Mouse (Mus musculus): ENCODE measurements around the gene Fiz1. TPM values are rescaled to one million over a fixed set of nuclear protein-coding genes. Genes with fewer than 3 reads are reported as not detected.

Fiz1 gene
- polyA plus RNA-seq, 2 experiments = 37.5 to 42.4 TPM

DNA sequence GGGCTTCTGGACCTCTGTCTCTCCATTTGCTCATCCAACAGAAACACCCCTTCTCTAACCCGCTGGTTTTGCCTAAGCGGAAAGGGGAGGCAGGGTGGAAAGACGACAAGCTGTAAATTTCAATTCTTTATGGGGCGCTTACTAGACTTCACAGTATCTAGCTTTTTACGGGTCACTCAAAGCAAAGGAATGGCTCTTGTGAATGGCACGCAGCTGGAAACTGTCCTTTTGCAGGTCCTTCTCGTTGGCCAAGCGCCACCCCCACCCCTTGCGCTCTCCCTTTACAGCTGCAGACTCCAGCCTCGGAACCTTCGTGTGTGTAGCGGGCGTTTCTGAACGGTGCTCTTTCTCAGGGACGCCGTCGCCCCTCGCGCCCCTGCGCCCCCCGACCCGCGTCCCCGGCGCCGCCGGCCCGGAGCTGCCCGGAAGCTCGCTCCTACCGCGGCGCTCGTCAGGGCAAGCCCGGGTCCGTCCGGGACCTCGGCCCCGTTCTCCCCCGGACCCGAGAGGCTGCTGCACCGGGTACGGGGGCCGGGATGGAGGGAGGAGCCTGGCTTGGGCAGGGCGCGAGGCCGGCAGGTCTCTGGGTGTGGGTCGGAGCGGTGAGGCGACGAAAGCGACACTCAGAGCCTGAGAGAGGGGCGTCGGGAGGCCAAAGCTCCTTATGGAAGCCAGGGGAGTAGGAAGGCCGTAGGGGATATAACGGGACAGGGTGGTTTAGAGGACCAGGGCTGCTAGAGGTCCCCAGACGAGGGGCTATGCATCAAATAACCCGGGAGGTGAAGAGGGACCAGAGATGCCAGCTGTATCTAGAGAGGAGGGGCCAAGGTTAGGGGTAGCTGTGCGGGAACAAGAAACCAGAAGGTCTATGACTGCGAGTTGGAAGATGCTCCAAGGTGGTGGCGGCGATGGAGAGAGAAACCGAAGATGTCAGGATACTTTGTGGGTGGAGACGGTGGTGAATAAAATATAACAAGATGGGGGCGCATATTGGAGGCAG is 37.0 kb upstream of the Fiz1 start, which contains the start of gene Zfp580:
Zfp580 (plus strand) TSS at position 346 of the 1,000 bp plus-strand sequence.
- peak within 1 kb of the TSS; percentile 92 for H3K9ac ChIP-seq (ENCODE audit: low read depth, low read length, severe bottlenecking)
- 2% methylated on average over 63 of the region's 65 CpGs for WGBS
- ATAC-seq (ENCODE audit: low FRiP score, low read depth) = peak; percentile 84
- H3K36me3 ChIP-seq (ENCODE audit: control insufficient read depth, insufficient read depth, low read length) = no peaks in the 10 kb centered on the region
- H3K4me3 ChIP-seq (replicated peaks; ENCODE audit: low read length) = peak within 1 kb of the TSS; percentile 81
- no peaks in the 10 kb centered on the region for H3K9me3 ChIP-seq (ENCODE audit: control insufficient read depth, low read length)
- H3K27me3 ChIP-seq (ENCODE audit: control insufficient read depth, insufficient read depth, low read length) = peaks cover 48% of the 10 kb centered on the region
- 0 out of 2 replicates have a peak, but pooled peaks have one; percentile 34 for TF ChIP-seq POLR2A (IDR thresholded peaks at IDR 0.05; ENCODE audit: borderline replicate concordance, extremely low read depth, insufficient read depth, insufficient read length)
- H3K4me1 ChIP-seq (ENCODE audit: control insufficient read depth, insufficient read depth, low read length) = peaks cover 34% of the 10 kb centered on the region
- peak within 1 kb of the TSS; percentile 94 for H3K4me2 ChIP-seq (replicated peaks; ENCODE audit: low read depth, low read length, severe bottlenecking)
- peak within 1 kb of the TSS; percentile 53 for H3K27ac ChIP-seq (replicated peaks; ENCODE audit: low read depth, low read length)
- DNase-seq (ENCODE audit: low spot score) = peak; percentile 57

DNA sequence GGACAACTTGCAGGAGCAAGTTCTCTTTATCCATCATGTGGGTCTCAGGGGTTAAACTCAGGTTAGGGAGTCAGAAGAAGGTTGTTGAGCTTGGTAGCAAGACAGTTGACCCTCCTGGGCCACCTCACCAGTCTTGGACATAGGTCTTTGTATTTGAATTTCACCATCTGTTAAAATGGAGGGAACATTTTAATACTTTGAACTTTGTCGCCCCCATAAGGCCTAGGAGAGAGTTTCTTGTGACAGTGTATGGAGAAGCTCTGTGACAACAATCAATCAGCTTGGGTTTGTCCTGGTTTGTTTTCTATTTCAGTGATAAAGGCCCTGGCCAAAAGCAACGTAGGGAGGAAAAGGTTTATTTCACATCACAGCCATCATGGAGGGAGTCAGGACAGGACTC is 32.8 kb upstream of the Fiz1 start:
- DNase-seq (ENCODE audit: low spot score) (peak; percentile 34), ATAC-seq (ENCODE audit: low FRiP score, low read depth) (no peak)
- TF ChIP-seq POLR2A (IDR thresholded peaks at IDR 0.05; ENCODE audit: borderline replicate concordance, extremely low read depth, insufficient read depth, insufficient read length) = no peak
- no peak overlapping the region for H3K4me2 ChIP-seq (replicated peaks; ENCODE audit: low read depth, low read length, severe bottlenecking)
- no peaks in the 10 kb centered on the region for H3K9me3 ChIP-seq (ENCODE audit: control insufficient read depth, low read length)
- WGBS = 22% methylated on average over 2 of the region's 2 CpGs
- peaks cover 11% of the 10 kb centered on the region for H3K4me1 ChIP-seq (ENCODE audit: control insufficient read depth, insufficient read depth, low read length)
- H3K27ac ChIP-seq (replicated peaks; ENCODE audit: low read depth, low read length) = no peak overlapping the region
- H3K4me3 ChIP-seq (replicated peaks; ENCODE audit: low read length) = no peak overlapping the region
- H3K27me3 ChIP-seq (ENCODE audit: control insufficient read depth, insufficient read depth, low read length) = peaks cover 7% of the 10 kb centered on the region; the same call in 1 of the 2 replicates
- H3K9ac ChIP-seq (ENCODE audit: low read depth, low read length, severe bottlenecking) = no peak overlapping the region
- no peaks in the 10 kb centered on the region for H3K36me3 ChIP-seq (ENCODE audit: control insufficient read depth, insufficient read depth, low read length)

DNA sequence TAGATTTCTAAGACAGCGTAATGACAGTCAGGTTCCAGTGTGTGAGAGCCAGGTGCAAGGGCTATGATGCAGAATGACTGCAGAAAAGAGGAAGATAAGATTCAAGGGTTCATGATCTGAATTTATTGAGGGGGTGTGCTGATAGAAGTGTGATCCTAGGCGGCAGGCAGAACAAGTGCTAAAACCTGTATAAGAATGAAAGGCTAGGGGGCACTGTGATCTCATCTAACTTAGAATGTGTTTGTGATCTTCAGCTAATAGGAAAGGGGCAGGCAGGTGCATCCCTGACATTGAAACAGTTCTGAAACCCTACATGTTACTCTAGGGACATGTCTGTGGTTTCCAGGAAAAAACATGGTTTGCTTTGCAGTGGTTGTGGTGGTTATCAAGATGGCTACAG is 31.6 kb upstream of the Fiz1 start:
- Histone ChIP-seq H3K4me3 (replicated peaks; ENCODE audit: low read length) (no peak overlapping the region), H3K27ac (replicated peaks; ENCODE audit: low read depth, low read length) (no peak overlapping the region), H3K27me3 (ENCODE audit: control insufficient read depth, insufficient read depth, low read length) (no peaks in the 10 kb centered on the region), H3K4me1 (ENCODE audit: control insufficient read depth, insufficient read depth, low read length) (peaks cover 7% of the 10 kb centered on the region), H3K9ac (ENCODE audit: low read depth, low read length, severe bottlenecking) (no peak overlapping the region), H3K9me3 (ENCODE audit: control insufficient read depth, low read length) (no peaks in the 10 kb centered on the region), H3K36me3 (ENCODE audit: control insufficient read depth, insufficient read depth, low read length) (no peaks in the 10 kb centered on the region), H3K4me2 (replicated peaks; ENCODE audit: low read depth, low read length, severe bottlenecking) (no peak overlapping the region)
- WGBS = 71% methylated on average over 2 of the region's 2 CpGs
- DNase-seq (ENCODE audit: low spot score) = no peak
- no peak for ATAC-seq (ENCODE audit: low FRiP score, low read depth)
- TF ChIP-seq POLR2A (IDR thresholded peaks at IDR 0.05; ENCODE audit: borderline replicate concordance, extremely low read depth, insufficient read depth, insufficient read length) = no peak

DNA sequence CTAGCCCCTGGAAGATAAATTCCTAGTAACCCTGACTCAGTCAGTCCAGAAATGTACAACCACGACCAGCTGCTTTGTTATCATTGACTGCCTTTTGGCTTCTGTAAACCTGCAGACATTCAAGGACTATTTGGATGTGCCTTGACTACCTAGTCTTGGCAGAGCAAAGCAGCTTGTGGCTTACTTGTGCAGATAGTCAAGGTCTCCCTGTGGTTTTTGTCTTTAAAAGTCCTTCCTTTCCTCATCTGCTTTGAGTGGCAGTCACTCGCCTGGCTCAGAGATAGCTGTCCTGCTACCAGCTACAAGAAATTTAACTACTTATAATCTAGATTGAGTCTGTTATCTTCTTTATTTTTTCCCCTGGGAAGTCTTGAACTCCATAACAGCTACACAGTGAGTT is 30.5 kb upstream of the Fiz1 start:
- Histone ChIP-seq H3K4me3 (replicated peaks; ENCODE audit: low read length) (no peak overlapping the region), H3K27ac (replicated peaks; ENCODE audit: low read depth, low read length) (no peak overlapping the region), H3K27me3 (ENCODE audit: control insufficient read depth, insufficient read depth, low read length) (no peaks in the 10 kb centered on the region), H3K36me3 (ENCODE audit: control insufficient read depth, insufficient read depth, low read length) (no peaks in the 10 kb centered on the region; the same call in 1 of the 2 replicates), H3K4me1 (ENCODE audit: control insufficient read depth, insufficient read depth, low read length) (no peaks in the 10 kb centered on the region), H3K9ac (ENCODE audit: low read depth, low read length, severe bottlenecking) (no peak overlapping the region), H3K9me3 (ENCODE audit: control insufficient read depth, low read length) (no peaks in the 10 kb centered on the region), H3K4me2 (replicated peaks; ENCODE audit: low read depth, low read length, severe bottlenecking) (no peak overlapping the region)
- 82% methylated on average over 2 of the region's 2 CpGs for WGBS
- DNase-seq (ENCODE audit: low spot score) = no peak
- no peak for ATAC-seq (ENCODE audit: low FRiP score, low read depth)
- no peak for TF ChIP-seq POLR2A (IDR thresholded peaks at IDR 0.05; ENCODE audit: borderline replicate concordance, extremely low read depth, insufficient read depth, insufficient read length)

DNA sequence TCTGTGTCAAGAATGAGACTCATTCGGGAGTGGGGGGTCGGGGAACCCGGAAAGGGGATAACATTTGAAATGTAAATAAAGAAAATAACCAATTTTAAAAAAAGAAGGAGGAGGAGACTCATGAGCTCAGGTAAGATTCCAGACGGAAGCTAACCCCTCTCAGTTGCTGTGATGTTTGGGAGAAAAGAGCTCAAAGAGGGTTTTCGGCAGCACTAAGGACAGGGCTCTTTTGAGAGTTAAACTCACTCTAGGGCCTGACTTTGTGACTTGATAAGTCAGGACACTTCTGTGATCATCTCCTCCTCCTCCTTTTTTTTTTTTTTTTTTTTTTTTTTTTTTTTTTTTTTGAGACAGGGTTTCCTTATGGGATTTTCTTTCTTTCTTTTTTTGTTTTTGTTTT is 24.4 kb upstream of the Fiz1 start:
- TF ChIP-seq POLR2A (IDR thresholded peaks at IDR 0.05; ENCODE audit: borderline replicate concordance, extremely low read depth, insufficient read depth, insufficient read length) = no peak
- peaks cover 3% of the 10 kb centered on the region; the same call in 1 of the 2 replicates for H3K4me1 ChIP-seq (ENCODE audit: control insufficient read depth, insufficient read depth, low read length)
- H3K36me3 ChIP-seq (ENCODE audit: control insufficient read depth, insufficient read depth, low read length) = peaks cover 25% of the 10 kb centered on the region
- no peaks in the 10 kb centered on the region for H3K27me3 ChIP-seq (ENCODE audit: control insufficient read depth, insufficient read depth, low read length)
- no peak overlapping the region for H3K27ac ChIP-seq (replicated peaks; ENCODE audit: low read depth, low read length)
- H3K9me3 ChIP-seq (ENCODE audit: control insufficient read depth, low read length) = peaks cover 7% of the 10 kb centered on the region; the same call in 1 of the 2 replicates
- ATAC-seq (ENCODE audit: low FRiP score, low read depth) (no peak), DNase-seq (ENCODE audit: low spot score) (no peak)
- H3K9ac ChIP-seq (ENCODE audit: low read depth, low read length, severe bottlenecking) = peak overlapping the region; percentile 64; the same call in 1 of the 2 replicates
- H3K4me3 ChIP-seq (replicated peaks; ENCODE audit: low read length) = peak overlapping the region; percentile 50
- WGBS = 36% methylated on average over 5 of the region's 5 CpGs
- peak overlapping the region; percentile 49 for H3K4me2 ChIP-seq (replicated peaks; ENCODE audit: low read depth, low read length, severe bottlenecking)
